Comparison of ENCODE assay signal across 8 mouse cellular contexts in the genomic region with DNA sequence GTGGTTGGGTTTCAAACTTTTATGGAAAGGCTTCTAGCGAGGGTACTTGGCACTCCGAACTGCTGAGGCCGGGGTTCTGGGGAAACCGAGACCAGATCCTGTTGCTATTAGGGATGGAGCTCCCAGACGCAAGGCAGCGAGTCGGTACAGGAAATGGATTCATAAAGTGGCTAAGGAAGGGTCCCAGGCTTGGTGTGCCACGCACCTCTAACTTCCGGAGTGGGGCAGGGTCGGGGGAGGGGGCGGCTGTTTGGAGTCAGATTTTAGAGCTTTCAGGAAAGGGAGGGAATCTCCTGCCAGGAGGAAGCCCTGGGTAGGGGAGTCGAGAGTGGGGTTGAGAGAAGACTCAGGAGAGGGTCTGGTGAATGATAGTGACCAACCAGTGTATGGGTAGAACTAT. TPM values are rescaled to one million over a fixed set of nuclear protein-coding genes. Genes with fewer than 3 reads are reported as not detected.
A peak's percentile ranks its signal among the peaks of the same experiment; 100 is the strongest.
DNase-seq lines count a peak whose midpoint lies in the region; ATAC-seq and TF ChIP-seq lines count a peak whose summit lies in the region.

No protein-coding gene starts in this region.

- H3K27me3 ChIP-seq in lung, embryonic 16.5 days (ENCODE audit: control insufficient read depth, insufficient read depth, low read depth, low read length), result no peaks in the 10 kb centered on the region
- no peaks in the 10 kb centered on the region for H3K27me3 ChIP-seq in liver, embryonic 11.5 days (replicated peaks; ENCODE audit: control insufficient read depth, insufficient read depth, low read length)

- peak overlapping the region; percentile 74 for H3K4me3 ChIP-seq in lung, embryonic 16.5 days (ENCODE audit: low read length)
- peak overlapping the region; percentile 89 for H3K4me3 ChIP-seq in embryonic fibroblast, embryonic 13.5 days (ENCODE audit: insufficient read depth, low read length)
- peak overlapping the region; percentile 89 for H3K4me3 ChIP-seq in liver, embryonic 11.5 days (ENCODE audit: low read depth, low read length)

- H3K36me3 ChIP-seq in lung, embryonic 16.5 days (ENCODE audit: control insufficient read depth, insufficient read depth, low read length), result peaks cover 21% of the 10 kb centered on the region
- H3K36me3 ChIP-seq in liver, embryonic 11.5 days (ENCODE audit: control insufficient read depth, insufficient read depth, low read length), result peaks cover 26% of the 10 kb centered on the region

- no peaks in the 10 kb centered on the region for H3K9me3 ChIP-seq in lung, embryonic 16.5 days (ENCODE audit: control insufficient read depth, low read length)
- H3K9me3 ChIP-seq in liver, embryonic 11.5 days (ENCODE audit: control insufficient read depth, low read length), result no peaks in the 10 kb centered on the region

- 0% methylated on average over 12 of the region's 12 CpGs for WGBS in lung, embryonic 16.5 days
- WGBS in liver, embryonic 11.5 days, result 0% methylated on average over 12 of the region's 12 CpGs

- ATAC-seq in lung, embryonic 16.5 days (ENCODE audit: low read depth), result 0 out of 2 replicates have a peak, but pooled peaks have one; percentile 12
- ATAC-seq in liver, embryonic 11.5 days (replicated peaks; ENCODE audit: low FRiP score), result no peak

- DNase-seq in lung, postnatal 36 days, result no peak
- no peak for DNase-seq in liver, embryonic 11.5 days (ENCODE audit: low spot score)
- DNase-seq in thymus, postnatal 0 days (ENCODE audit: low spot score), result peak; percentile 32
- DNase-seq in adrenal gland, postnatal 36 days, result no peak
- no peak for DNase-seq in MN1 (ENCODE audit: low spot score)
- no peak for DNase-seq in right cerebral cortex, postnatal 14 days

- H3K4me2 ChIP-seq in lung, embryonic 16.5 days (ENCODE audit: low read depth, low read length), result peak overlapping the region; percentile 96
- H3K4me2 ChIP-seq in liver, embryonic 11.5 days, result peak overlapping the region; percentile 91

- H3K9ac ChIP-seq in lung, embryonic 16.5 days (ENCODE audit: low read length), result peak overlapping the region; percentile 75
- H3K9ac ChIP-seq in liver, embryonic 11.5 days (ENCODE audit: low read depth, low read length), result peak overlapping the region; percentile 94

- no peak for TF ChIP-seq POLR2A in embryonic fibroblast, embryonic 13.5 days (IDR thresholded peaks at IDR 0.05; ENCODE audit: low read depth, low read length)

- peak overlapping the region; percentile 85 for H3K27ac ChIP-seq in lung, embryonic 16.5 days (ENCODE audit: low read length)
- H3K27ac ChIP-seq in embryonic fibroblast, embryonic 13.5 days (ENCODE audit: insufficient read depth, low read length), result no peak overlapping the region
- H3K27ac ChIP-seq in liver, embryonic 11.5 days (ENCODE audit: low read depth, low read length), result peak overlapping the region; percentile 81

- no peak for TF ChIP-seq CTCF in embryonic fibroblast, embryonic 13.5 days (IDR thresholded peaks at IDR 0.05; ENCODE audit: borderline replicate concordance, insufficient read depth, low read length)

- H3K4me1 ChIP-seq in lung, embryonic 16.5 days (replicated peaks; ENCODE audit: control insufficient read depth, insufficient read depth, low read length), result peaks cover 19% of the 10 kb centered on the region
- peaks cover 9% of the 10 kb centered on the region; the same call in 1 of the 2 replicates for H3K4me1 ChIP-seq in embryonic fibroblast, embryonic 13.5 days (ENCODE audit: control insufficient read depth, insufficient read depth, low read length)
- peaks cover 13% of the 10 kb centered on the region for H3K4me1 ChIP-seq in liver, embryonic 11.5 days (replicated peaks; ENCODE audit: control insufficient read depth, insufficient read depth, low read length)

RNA-seq across cellular contexts. Expression of gene Plk1, which starts 0.8 kb away (rescaled TPM):
- 136 and 146 TPM in 2 replicates for polyA plus RNA-seq in lung, embryonic 16.5 days (2015; fragmentation: Nextera tagmentation; extraction: Ambion mirVana)
- 36.6 and 44.3 TPM in 2 replicates for polyA plus RNA-seq in embryonic fibroblast, embryonic 13.5 days (2011; ENCODE audit: insufficient read length, low read depth, missing spikeins)
- polyA plus RNA-seq in liver, embryonic 11.5 days (2014; fragmentation: Nextera tagmentation; extraction: Ambion mirVana), result 177 and 180 TPM in 2 replicates
- 125 and 129 TPM in 2 replicates for polyA plus RNA-seq in thymus, postnatal 0 days (2015; fragmentation: Nextera tagmentation; extraction: Ambion mirVana)
- 1 to 10 TPM; 4.0 to 4.3 TPM for total RNA-seq in adrenal gland, postnatal 36 days (2021)

RNA-seq across cellular contexts. Expression of gene Ern2, which starts 26.0 kb away (rescaled TPM):
- 0.34 and 1.2 TPM in 2 replicates for polyA plus RNA-seq in lung, embryonic 16.5 days (2015; fragmentation: Nextera tagmentation; extraction: Ambion mirVana)
- polyA plus RNA-seq in embryonic fibroblast, embryonic 13.5 days (2011; ENCODE audit: insufficient read length, low read depth, missing spikeins), result not detected in 2 replicates
- not detected in 2 replicates for polyA plus RNA-seq in liver, embryonic 11.5 days (2014; fragmentation: Nextera tagmentation; extraction: Ambion mirVana)
- polyA plus RNA-seq in thymus, postnatal 0 days (2015; fragmentation: Nextera tagmentation; extraction: Ambion mirVana), result 0.08 and 0.10 TPM in 2 replicates
- under 1 TPM; 0.13 to 0.16 TPM for total RNA-seq in adrenal gland, postnatal 36 days (2021)

RNA-seq across cellular contexts. Expression of gene Dctn5, which starts 27.2 kb away (rescaled TPM):
- polyA plus RNA-seq in lung, embryonic 16.5 days (2015; fragmentation: Nextera tagmentation; extraction: Ambion mirVana), result 116 and 117 TPM in 2 replicates
- polyA plus RNA-seq in embryonic fibroblast, embryonic 13.5 days (2011; ENCODE audit: insufficient read length, low read depth, missing spikeins), result 80.2 and 83.0 TPM in 2 replicates
- 90.1 and 95.4 TPM in 2 replicates for polyA plus RNA-seq in liver, embryonic 11.5 days (2014; fragmentation: Nextera tagmentation; extraction: Ambion mirVana)
- 108 TPM in 2 replicates for polyA plus RNA-seq in thymus, postnatal 0 days (2015; fragmentation: Nextera tagmentation; extraction: Ambion mirVana)
- total RNA-seq in adrenal gland, postnatal 36 days (2021), result 10 to 100 TPM; 60.6 to 66.2 TPM

RNA-seq across cellular contexts. Expression of gene Palb2, which starts 27.3 kb away (rescaled TPM):
- polyA plus RNA-seq in lung, embryonic 16.5 days (2015; fragmentation: Nextera tagmentation; extraction: Ambion mirVana), result 15.0 and 18.4 TPM in 2 replicates
- polyA plus RNA-seq in embryonic fibroblast, embryonic 13.5 days (2011; ENCODE audit: insufficient read length, low read depth, missing spikeins), result 4.0 and 4.8 TPM in 2 replicates
- polyA plus RNA-seq in liver, embryonic 11.5 days (2014; fragmentation: Nextera tagmentation; extraction: Ambion mirVana), result 27.8 and 28.9 TPM in 2 replicates
- 16.5 and 16.9 TPM in 2 replicates for polyA plus RNA-seq in thymus, postnatal 0 days (2015; fragmentation: Nextera tagmentation; extraction: Ambion mirVana)
- 1 to 10 TPM; 1.6 to 1.9 TPM for total RNA-seq in adrenal gland, postnatal 36 days (2021)

RNA-seq across cellular contexts. Expression of gene Ndufab1, which starts 58.4 kb away (rescaled TPM):
- 564 and 584 TPM in 2 replicates for polyA plus RNA-seq in lung, embryonic 16.5 days (2015; fragmentation: Nextera tagmentation; extraction: Ambion mirVana)
- polyA plus RNA-seq in embryonic fibroblast, embryonic 13.5 days (2011; ENCODE audit: insufficient read length, low read depth, missing spikeins), result 137 and 149 TPM in 2 replicates
- polyA plus RNA-seq in liver, embryonic 11.5 days (2014; fragmentation: Nextera tagmentation; extraction: Ambion mirVana), result 811 and 834 TPM in 2 replicates
- polyA plus RNA-seq in thymus, postnatal 0 days (2015; fragmentation: Nextera tagmentation; extraction: Ambion mirVana), result 641 and 688 TPM in 2 replicates
- total RNA-seq in adrenal gland, postnatal 36 days (2021), result 100 to 1,000 TPM; 502 to 538 TPM
